Mouse (Mus musculus): Measurements from ENCODE around the gene Gorasp2.

Gorasp2 gene

DNA sequence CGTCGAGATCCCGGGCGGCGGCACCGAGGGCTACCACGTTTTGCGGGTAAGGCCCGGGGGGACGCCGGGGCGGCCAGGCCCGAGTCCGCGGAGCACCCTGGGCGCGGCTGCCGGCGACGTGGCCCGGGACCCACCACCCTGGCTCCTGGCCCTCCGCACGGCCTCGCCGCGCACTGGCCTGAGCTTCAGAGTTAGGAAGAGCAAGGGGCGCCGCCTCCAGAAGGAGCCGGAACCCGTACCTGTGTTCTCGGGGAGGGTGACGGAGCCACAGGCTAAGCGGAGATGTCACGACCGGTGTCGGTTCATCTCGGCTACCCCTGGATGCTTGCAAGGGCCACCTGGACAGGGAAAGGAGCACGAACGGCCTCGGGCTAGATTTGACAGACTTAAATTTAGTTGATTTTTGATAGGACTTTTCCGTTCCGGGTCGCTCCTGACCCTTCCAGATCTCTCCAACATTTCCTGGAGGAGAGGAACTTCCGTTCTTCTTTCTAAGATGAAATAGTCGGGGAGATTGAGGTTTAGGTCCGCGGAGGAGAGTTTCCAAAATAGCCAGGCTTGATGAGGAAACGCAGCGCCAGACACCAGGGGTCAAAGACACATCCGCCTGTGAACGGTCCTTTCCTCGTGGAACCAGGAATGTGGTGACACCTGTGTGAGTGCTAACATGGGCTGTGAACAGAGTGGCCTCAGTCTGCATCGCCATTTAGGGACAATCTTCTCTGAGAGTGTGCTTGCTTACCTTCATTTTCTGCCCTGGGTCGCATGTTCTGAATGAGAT, 529 bp downstream of the Gorasp2 start, which contains the start of gene Gm26558:
Gene Gm26558, minus strand, starts transcription at position 394 of the 781 bp plus-strand sequence.
- DNase-seq (ENCODE audit: low spot score) = peak; percentile 52

DNA sequence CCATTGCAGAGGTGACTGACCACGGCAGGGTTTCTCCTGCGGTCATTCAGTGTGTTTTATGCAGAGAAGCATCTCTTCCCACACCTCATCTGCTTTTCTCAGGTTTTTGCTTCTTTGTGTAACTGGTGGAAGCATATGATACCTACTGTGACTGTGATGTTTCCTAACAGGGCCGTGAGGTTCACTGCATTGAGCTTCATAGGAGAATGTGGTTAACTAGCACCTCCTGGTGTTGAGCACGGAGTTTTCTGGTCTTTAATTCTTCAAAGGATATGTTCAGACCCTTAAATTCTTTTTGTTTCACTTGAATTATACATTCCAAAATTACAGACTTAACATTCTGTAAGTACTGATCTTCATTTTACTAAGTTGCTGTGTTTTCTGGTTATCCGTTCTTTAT, 2.4 kb downstream of the Gorasp2 start:
- DNase-seq (ENCODE audit: low spot score) = peak; percentile 46

DNA sequence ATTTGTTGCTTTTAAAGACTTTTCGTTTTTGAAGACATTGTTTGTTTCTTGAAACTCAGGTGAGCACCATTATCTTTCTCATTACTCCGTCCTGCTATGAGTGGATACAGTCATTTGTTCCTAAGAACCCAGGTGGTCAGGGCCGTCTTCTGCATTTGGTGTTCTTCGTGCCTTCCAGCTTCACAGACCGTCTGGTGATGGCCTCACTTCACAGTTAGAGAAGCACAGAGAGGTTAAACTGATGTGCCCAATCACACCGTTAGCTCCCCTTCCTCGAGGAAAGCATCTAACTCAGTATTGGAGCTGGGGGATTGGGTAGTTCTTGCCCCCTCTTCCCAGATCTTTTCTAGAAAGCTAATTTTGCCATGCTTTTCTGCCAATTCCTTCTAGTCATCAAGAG, 5.6 kb downstream of the Gorasp2 start:
- DNase-seq (ENCODE audit: low spot score) = no peak

DNA sequence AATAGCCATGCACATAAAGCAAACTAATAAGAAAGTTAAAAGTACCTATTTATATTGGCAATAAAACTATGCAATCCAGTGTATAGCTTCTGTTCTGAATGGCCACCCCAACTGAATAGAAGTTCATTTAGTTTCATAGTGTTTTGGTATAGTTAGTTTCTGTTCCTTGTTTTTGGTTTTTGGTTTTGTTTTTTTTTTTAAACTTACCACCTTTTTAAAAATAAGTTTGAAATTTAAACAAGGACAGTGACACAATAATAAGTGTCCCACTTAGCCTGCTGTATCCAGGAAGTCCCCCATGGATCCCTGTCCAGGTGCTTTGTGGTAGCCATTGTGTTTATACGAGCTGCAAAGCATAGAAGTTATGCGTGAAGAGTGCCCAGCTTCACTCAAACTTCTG, 7.9 kb downstream of the Gorasp2 start:
- no peak for DNase-seq (ENCODE audit: low spot score)

DNA sequence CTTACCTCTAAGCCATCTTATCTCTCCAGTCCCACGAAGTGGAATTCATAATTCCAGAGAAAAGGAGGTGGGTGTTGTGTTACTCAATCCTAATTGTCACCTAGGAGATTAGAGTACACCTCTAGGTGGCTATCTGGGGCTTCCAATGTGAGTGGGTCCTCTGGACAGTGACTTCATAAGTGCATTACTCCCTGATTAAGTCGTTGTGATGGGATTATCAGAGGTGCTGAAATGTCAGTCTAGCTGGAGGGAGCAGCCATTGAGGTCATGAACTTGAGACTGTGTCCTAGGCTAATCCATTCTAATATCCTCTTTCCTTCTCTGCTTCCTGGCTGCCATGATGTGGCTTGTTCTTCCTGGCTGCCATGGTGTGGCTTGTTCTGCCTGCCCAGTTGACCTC, 8.5 kb downstream of the Gorasp2 start:
- DNase-seq (ENCODE audit: low spot score) = no peak

DNA sequence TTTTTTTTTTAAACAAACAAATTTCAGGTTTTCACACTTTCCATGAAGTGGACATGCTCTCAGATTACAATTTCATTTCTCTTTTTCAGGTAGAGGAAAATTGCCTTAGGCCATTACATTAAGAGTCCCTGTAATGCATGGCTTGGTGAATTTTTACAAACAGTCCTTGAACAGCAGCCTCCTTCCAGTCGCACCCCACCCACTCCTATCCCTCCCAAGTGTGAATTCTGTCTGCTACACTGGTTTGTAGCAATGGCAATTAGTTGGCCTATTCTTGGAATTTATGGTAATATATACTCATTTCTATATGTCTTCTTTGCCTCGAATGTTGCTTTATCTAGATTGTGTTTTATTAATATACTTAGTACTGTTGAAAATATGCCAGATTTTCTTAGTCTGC, 11.1 kb downstream of the Gorasp2 start:
- no peak for DNase-seq (ENCODE audit: low spot score)

DNA sequence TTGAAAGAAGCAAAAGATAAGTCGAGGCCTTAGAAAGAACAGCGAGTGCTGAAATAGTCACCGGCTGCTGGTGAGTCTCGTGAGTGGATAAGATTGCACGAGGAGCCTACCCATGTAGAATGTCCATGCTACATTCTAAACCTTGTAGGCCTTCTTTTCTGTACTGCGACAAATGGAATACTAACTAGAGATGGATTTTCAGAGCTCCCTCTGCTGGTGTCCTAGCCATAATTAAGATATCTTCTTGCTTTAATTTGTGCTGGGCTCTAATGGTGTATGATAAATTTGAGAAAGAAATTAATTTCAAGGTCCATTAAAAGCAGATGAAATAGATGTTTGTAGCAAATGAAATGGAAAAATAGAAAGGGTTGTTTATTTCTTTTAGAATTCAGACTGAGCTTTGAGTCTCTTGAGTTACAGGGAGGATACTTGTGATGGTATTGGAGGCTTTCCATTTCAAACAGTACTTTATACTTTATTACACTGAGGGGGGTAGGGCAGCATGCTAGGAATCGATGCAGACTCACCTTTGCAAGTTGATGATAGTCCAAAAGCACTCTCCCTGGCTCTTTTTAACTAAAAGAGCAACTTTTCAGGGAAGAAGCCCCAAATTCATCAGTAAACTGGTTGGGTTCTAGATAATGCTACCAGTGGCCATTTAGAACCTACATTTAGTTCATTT, 12.2 kb downstream of the Gorasp2 start:
- peak; percentile 35 for DNase-seq (ENCODE audit: low spot score)

DNA sequence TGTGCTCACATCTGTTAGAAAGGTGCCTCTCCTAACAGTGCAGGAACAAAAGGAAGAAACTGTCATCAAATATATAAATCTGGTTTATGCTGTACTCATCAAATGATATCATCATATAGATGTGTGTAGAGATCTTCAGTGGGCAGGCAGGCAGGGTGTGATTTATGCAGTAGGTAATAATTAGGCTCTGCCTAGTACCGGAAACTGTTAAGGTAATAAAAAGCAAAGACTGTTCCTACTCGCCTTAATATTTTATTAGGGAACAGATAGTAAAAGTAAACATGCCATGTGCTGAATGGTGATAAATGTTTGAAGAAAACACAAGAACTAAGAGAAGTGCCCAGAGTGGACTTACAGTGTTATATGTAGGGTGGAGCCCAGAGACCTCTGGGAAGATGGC, 20.9 kb downstream of the Gorasp2 start:
- no peak for DNase-seq (ENCODE audit: low spot score)

DNA sequence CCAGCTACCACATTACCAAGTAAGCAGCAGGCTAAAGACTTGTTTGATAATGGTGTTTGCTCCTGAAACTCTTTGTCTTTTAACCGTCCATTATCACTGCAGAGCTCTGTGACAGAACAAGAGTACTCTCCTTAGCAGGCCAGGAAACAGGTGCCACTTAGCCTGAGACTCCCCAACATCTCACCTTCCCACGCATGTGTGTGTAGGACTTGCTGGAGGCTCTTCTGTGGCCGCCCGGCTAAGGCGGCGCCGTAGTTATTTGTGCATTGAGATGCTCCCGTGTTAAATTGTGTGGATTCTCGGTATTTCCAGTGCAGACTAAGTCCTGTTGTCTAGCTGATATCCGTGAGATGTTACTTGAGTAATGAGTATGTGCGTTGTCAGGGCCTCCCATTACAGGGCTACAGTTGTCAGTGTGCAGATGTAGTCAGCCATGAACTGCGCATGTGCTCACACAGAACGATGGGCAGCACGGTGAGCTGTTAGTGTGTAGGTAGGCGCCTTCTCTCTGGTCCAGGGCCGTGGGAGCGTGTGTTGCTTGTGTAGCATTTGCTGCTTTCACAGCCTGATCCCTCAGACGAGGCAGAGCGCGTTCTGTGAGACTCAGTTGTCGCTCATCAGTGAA, 27.2 kb downstream of the Gorasp2 start:
- DNase-seq (ENCODE audit: low spot score) = no peak

DNA sequence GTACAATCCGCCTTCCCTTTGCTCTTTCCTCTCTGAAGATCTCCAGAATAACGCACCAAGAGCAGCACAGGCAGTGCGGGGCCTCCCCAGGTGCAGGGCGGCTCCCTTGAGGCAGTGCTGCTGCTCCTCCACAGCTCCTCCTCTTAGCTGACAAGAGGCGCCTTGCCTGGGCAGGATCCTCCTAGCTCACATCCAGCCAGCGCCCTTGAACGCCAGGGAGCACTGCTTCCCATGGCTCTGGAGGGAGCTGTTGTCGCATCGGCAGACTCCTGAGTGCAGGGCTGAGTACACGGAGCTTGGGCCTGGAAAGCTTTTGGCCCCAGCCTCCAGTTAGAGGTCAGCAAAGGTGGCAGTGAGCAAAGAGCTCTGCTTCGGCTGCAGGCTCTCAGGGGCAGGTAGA, 28.8 kb downstream of the Gorasp2 start:
- no peak for DNase-seq (ENCODE audit: low spot score)

DNA sequence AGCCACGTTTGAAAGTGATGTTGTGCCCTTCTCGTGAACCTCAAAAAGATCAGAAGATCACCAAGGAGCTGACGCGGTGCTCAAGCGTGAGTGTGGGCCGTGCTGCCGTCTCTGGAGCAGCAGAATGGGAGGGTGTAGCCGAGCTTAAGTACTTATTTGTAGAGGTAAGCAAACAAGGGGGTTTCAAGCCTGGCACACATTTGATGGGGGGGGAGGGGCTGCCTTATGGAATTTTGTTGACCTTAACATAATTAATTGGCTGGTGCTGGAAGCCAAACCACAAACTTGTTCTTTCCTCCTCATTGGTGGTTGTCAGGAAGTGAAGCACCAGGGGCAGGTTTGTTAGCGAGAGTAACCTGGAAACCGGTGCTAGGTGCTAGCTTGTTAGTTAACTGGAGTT, 34.3 kb downstream of the Gorasp2 start:
- DNase-seq (ENCODE audit: low spot score) = no peak

DNA sequence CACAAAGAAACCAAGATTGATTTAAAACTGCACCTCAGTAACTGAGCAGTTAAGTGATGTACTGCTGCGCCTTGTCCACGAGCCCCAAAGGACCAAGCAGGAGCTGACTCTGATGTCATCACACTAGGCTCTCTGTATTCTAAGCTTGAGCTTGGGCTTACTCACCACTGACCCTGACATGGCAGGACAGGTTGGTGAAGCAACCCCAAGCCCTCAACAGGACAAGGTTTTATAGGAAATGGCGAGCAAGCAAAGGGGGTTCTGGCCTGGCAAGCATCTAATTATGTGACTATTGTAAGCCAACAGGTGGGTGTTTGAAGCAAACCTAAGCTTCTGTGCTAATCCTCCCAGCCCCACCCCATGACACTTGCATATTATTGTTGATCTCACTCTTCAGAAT, 39.5 kb downstream of the Gorasp2 start:
- no peak for DNase-seq (ENCODE audit: low spot score)

DNA sequence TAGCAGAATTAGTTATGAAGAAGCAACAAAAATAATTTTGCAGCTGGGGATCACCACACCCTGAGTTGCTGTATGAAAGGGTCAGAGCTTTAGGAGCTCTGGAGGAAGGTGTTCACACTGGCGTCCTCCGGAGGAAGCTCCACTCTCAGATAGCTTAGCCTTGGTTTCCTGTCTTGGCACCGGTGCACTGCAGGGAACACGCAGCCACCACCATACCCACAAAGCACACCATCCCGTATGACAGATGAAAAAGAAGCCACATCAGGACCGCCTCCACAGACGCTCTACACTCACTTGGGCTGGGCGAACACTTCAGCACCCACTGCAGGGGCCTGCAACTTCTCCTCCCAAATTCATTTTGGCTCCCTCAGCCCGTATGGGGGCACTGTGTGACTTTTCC, 40.2 kb downstream of the Gorasp2 start:
- DNase-seq (ENCODE audit: low spot score) = no peak

DNA sequence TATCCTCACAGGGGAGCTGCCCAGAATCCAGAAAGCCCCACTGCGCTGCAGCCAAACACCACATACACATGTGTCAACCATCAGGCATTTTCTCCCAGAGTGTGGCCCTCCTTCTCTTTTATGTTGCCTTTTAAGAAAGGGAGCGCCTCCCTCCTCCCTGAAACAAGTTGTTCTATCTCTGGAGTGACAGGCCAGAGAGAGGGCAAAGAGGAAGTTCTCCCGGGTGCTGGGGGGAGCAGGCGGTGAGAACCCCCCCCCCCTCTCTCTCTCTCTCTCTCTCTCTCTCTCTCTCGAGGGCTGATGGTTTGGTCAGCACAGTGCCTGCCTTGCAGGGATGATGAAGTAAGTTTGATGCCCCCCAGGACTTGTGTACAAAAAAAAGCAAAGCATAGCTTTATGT, 41.0 kb downstream of the Gorasp2 start:
- DNase-seq (ENCODE audit: low spot score) = no peak

DNA sequence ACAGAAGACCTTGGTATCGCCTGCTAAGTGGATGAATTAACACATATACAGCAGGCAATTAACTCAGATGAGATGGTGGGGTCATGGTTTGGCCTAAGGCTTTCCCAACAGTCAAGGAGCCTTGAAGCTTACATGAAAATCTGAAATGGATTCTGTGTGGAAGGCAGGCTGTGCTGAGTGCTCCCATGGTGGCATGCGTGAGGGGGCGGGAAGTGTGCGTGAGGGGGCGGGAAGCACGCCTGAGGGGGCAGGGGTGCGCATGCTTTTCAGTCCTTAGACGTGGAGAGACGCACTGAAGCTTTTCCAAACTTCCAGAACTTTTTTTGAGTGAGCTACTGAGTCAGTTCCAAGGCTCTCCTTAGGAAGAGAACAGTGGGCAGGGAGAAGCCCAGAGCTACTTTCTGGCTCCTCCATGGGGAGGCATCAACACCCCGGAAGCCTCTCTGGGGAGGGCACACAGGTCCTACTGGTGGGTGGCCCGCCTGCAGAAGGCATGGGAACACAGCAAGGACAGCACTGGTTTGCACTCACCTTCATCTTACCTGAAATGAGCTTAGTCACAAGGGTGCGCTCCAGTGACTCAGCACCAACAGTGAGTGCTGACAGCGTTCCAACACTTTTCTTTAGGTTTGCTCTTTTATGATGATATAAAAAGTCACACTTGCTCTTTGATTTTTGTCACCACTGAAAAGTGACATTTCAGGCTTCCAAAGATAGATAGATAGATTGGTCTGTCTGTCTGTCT, 47.8 kb downstream of the Gorasp2 start:
- no peak for DNase-seq (ENCODE audit: low spot score)

DNA sequence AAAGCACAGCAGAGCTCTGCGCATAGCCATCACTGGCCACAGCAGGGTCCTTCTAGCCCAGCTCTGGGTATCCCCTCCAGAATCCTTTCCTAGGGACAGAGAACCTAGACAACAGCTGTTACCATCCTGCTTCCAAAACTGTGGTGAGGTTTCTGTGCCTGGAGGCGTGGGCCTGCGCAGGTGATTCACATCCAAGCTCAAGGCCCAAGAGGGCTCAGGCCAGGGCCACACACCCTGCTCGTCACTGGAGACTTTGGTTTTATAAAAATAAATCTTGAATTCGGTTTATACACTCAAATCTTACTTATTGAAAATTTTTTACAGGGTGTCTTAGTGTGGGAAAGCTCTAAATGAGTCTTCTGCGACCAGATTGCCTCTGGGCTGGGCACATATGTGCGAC, 48.9 kb downstream of the Gorasp2 start:
- DNase-seq (ENCODE audit: low spot score) = no peak

DNA sequence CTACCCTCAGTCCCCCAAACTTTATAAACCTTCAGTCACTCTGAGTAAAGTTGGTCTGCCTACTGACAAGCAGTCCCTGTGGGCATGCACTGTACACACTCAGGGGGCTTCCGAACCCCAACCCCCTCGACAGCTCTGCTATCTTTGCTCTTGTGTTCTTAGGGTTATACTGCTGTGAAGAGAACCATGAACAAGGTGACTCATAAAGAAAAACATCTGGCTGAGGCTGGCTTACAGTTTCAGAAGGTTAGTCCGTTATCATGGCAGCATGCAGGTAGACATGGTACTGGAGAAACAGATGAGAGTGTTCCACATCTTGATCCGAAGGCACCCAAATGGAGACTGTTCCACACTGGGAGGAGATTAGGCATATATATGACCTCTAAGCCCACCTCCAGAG, 49.5 kb downstream of the Gorasp2 start:
- no peak for DNase-seq (ENCODE audit: low spot score)

DNA sequence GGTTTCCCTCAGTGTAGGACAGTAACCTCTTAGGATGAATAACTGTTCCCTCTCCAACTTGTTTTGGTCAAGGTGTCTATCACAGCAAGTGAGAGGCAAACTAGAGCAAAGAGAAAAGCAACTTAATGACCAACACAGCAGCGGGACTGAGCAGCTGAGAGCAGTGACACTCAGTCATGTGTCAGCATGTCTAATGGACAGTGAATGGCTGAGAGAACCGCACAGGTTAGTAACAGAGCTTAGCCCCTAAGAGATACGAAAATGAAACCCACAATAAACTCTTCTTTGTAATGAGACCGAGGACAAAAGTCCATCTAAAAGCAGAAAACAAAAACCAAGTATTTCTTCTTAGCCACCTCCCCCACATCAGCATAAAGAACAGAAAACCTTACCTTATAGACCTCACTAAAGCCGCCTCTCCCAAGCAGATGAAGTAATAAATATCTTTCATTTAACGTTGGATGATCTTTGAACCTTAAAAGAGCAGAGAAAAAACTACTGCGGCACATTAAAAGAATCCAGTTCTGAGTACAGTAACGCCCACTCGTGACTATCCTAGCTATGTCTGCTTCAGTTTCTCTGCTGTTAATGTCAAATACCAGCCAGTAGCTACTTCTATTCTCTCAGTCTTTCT, 62.4 kb downstream of the Gorasp2 start:
- no peak for DNase-seq (ENCODE audit: low spot score)

DNA sequence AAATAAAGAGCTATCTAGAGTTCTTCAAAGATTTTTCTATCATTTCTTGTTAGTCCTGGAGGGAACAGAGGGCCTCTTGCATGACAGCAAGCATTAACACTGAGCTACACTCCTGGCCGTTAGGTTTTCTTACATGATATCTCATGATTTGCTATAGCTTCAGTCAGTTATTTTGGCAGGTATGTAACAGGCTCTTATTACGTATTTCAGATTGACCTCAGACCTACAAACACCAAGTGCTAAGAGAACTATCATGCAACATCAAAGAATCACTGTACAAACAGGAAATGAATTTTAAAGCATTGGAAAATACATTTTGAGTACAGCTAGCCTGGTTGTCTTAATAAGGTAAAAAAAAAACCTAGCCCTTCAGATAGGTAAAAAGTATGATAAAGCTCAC, 65.7 kb downstream of the Gorasp2 start:
- no peak for DNase-seq (ENCODE audit: low spot score)

DNA sequence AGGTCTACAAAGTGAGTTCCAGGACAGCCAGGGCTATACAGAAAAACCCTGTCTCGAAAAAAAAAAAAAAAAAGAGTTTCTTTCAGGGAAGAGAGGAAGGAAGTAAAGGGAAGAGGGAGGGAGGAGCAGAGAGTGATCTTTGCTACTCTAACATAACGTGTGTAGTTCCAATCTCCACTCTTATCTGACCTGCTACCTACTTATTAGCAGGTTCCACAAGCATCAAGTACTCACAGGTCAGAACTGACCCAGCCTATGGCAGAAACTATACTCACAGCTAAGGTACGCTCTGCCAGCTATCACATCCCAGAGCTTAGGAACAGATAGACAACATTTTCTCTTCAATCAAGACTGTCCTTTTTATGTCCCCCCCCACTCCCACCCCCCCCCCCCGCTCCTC, 74.2 kb downstream of the Gorasp2 start:
- DNase-seq (ENCODE audit: low spot score) = no peak

DNA sequence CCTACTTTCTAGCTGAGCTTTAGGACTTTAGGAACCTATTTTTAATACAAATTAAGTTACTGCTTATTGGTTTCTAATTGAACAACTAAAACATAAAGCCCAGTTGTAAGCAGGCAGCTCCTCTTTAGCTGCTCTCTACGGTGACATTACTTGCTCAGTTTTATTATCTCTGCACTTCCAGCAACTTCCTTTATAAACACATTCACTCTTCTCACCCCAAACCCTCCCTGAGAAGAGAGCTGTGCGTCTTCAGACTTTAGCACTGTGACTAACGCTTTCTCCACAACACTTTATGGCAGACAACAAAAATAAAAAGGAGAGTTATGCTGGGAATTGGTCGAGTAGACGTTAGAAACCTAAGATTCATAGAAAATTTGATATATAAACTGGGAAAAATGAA, 74.6 kb downstream of the Gorasp2 start:
- DNase-seq (ENCODE audit: low spot score) = no peak

DNA sequence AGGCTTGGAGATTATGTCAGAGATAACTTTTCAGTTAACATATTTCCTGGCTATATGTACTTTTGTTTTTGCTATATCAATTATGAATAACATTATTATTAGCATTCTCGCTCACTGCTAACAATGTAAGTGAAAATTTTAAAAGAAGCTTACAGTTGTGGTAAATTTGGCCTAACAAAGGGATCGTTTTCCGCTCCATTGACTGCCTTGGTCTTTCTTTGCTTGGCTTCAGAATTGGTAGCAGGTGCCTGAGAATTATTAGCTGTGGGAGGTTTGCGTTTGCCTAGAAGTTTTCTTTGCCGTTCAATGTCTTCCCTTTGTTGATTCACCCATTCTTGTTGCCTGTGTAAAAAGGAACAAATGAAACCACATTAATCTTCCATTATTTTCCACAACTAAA, 80.5 kb downstream of the Gorasp2 start:
- no peak for DNase-seq (ENCODE audit: low spot score)

Data from adipocyte (in vitro differentiated cells).